Mouse (Mus musculus) forebrain, embryonic 14.5 days (tissue): ENCODE results near the gene Atad5. TPM values are rescaled to one million over a fixed set of nuclear protein-coding genes. Genes with fewer than 3 reads are reported as not detected.
A peak's percentile ranks its signal among the peaks of the same experiment; 100 is the strongest.
"Not testable (repeated sequence)": the region's sequence is repeated elsewhere in the genome, so short reads cannot be mapped to it uniquely, and the experiment has no call there.

Experiments
- ATAC-seq: fragments of 200-750 bp; cut with Nextera tagmentation; 2 replicates; pipeline ENCODE4 v1.8.0; 2017; ENCODE audit warnings: mild to moderate bottlenecking, moderate library complexity
- DNase-seq: peaks from one replicate; pipeline ENCODE4 v3.0.0-alpha.2; 2015; ENCODE audit warnings: low spot score
- H3K27ac ChIP-seq: fragments of 300-500 bp; sonication (generic); 2 replicates; pipeline ENCODE4 v1.5.1; 2014; ENCODE audit warnings: low read depth, mild to moderate bottlenecking, control low read depth, low read length, moderate library complexity
- H3K27me3 ChIP-seq: fragments of 300-500 bp; sonication (generic); replicated peaks from 2 replicates; pipeline ENCODE4 v1.6.1; 2014; ENCODE audit warnings: low read length, control low read depth, mixed read lengths; ENCODE audit not compliant: control insufficient read depth, insufficient read depth
- H3K36me3 ChIP-seq: fragments of 300-500 bp; sonication (generic); 2 replicates; pipeline ENCODE4 v1.6.1; 2014; ENCODE audit warnings: low read length, control low read depth; ENCODE audit not compliant: control insufficient read depth, insufficient read depth
- H3K4me1 ChIP-seq: fragments of 300-500 bp; sonication (generic); 2 replicates; pipeline ENCODE4 v1.6.1; 2014; ENCODE audit warnings: antibody characterized with exemption, low read length, control low read depth; ENCODE audit not compliant: control insufficient read depth, insufficient read depth
- H3K4me2 ChIP-seq: fragments of 300-500 bp; sonication (generic); 2 replicates; pipeline ENCODE4 v1.6.1; 2014; ENCODE audit warnings: mild to moderate bottlenecking, control low read depth, low read length
- H3K4me3 ChIP-seq: fragments of 300-500 bp; sonication (generic); 2 replicates; pipeline ENCODE4 v1.5.1; 2014; ENCODE audit warnings: low read depth, low read length, control low read depth
- H3K9ac ChIP-seq: fragments of 300-500 bp; sonication (generic); 2 replicates; pipeline ENCODE4 v1.6.1; 2014; ENCODE audit warnings: mild to moderate bottlenecking, low read length, control low read depth, moderate library complexity
- H3K9me3 ChIP-seq: fragments of 300-500 bp; sonication (generic); replicated peaks from 2 replicates; pipeline ENCODE4 v1.6.1; 2016; ENCODE audit warnings: low read length, control low read depth, mixed read lengths; ENCODE audit not compliant: control insufficient read depth
- WGBS: fragments of 180-500 bp; shearing (Covaris S2); extraction: QIAGEN DNeasy Blood & Tissue Kit; methylation state at CpG from one replicate; pipeline ENCODE4 v1.1.7; 2014; 5-methylcytosine and 5-hydroxymethylcytosine counted together
- polyA plus RNA-seq: library from polyadenylated mRNA; unstranded; fragments of >200 nt; fragmentation: Nextera tagmentation; extraction: Ambion mirVana; gene quantifications from 2 replicates; pipeline ENCODE4 v1.2.1, GENCODE M21; 2014

Gene Atad5
- polyA plus RNA-seq, 1 experiment from 2014 or later, result 9.0 TPM

GRCm38 (mm10) chr11:80137773-80138172 lies 48.6 kb downstream of the Atad5 start:
- DNase-seq (no peak), ATAC-seq (no peak)
- 88% methylated on average over 5 of the region's 5 CpGs for WGBS
- Histone ChIP-seq H3K4me2 (no peak overlapping the region), H3K27me3 (no peaks in the 10 kb centered on the region), H3K9me3 (no peaks in the 10 kb centered on the region), H3K9ac (no peak overlapping the region), H3K27ac (no peak overlapping the region), H3K4me3 (no peak overlapping the region), H3K36me3 (peaks cover 42% of the 10 kb centered on the region), H3K4me1 (peaks cover 3% of the 10 kb centered on the region; the same call in 1 of the 2 replicates)

DNA sequence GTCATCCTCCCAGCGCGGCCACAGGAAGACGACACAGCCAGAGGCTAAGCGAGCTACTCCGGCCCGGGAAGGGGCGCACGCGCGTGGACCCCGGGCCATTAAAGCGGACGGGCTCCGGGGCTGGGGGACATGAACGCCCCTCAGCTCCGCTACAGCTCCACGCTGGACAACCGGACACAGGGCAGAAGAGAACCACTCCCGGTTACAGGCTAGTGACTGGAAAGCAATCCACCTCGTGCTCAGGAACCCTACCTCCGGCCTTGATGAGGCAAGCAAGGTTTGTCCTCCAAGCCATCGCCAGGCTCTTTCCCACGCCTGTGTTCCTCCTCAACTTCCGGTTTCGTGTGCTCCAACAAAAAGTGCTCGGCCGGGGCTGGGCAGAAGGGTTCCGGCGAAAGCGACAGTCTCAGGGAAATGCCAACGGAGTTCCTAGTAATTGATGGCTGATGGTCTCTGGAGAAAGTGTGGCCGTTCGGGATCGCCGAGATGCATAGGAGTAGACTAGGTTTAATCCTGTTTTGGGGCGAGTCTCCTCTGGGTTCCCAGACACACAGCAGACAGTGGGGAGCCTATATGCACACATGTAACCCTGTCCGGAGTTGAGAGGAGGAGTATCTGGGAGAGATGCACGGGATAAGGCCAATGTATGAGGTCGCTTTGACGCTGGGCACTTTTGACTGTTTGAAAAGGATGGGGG lies 52.8 kb downstream of the Atad5 start, which contains the start of gene Tefm:
Tefm (minus strand) TSS at position 351 of the 697 bp plus-strand sequence.
- Histone ChIP-seq H3K4me1 (peaks cover 6% of the 10 kb centered on the region; the same call in 1 of the 2 replicates), H3K27me3 (no peaks in the 10 kb centered on the region), H3K27ac (peak within 1 kb of the TSS; percentile 41; the same call in 1 of the 2 replicates), H3K36me3 (peaks cover 17% of the 10 kb centered on the region; the same call in 1 of the 2 replicates), H3K4me3 (peak within 1 kb of the TSS; percentile 44), H3K9me3 (no peaks in the 10 kb centered on the region), H3K4me2 (peak within 1 kb of the TSS; percentile 61), H3K9ac (peak within 1 kb of the TSS; percentile 65)
- under 1% methylated on average over 40 of the region's 40 CpGs for WGBS
- peak; percentile 91 for DNase-seq
- ATAC-seq, result peak; percentile 96

DNA sequence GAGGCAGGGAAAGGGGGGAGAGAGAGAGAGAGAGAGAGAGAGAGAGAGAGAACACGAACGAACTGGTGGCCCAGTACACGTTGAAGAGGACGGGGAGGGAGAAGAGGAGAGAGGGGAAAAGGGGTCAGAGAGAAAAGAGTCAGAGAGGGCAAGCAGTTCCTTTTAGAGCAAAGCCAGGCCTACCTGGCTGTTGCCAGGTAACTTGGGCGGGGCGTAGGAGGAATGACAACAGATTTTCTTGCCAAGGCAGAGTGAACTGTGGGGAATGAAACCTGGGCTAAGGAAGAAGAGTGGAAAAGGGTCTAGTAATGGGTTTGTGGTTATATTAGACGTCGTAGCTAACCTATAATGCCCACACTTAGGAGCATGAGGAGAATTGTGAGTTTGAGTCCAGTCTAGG lies 53.7 kb downstream of the Atad5 start:
- peak overlapping the region; percentile 44; the same call in 1 of the 2 replicates for H3K4me3 ChIP-seq
- H3K4me1 ChIP-seq, result peaks cover 6% of the 10 kb centered on the region; the same call in 1 of the 2 replicates
- no peak for DNase-seq
- H3K9ac ChIP-seq, result peak overlapping the region; percentile 65; the same call in 1 of the 2 replicates
- no peak overlapping the region for H3K27ac ChIP-seq
- H3K36me3 ChIP-seq, result peaks cover 15% of the 10 kb centered on the region; the same call in 1 of the 2 replicates
- H3K9me3 ChIP-seq, result no peaks in the 10 kb centered on the region
- ATAC-seq, result no peak
- H3K4me2 ChIP-seq, result peak overlapping the region; percentile 61
- WGBS, result 46% methylated on average over 8 of the region's 8 CpGs
- no peaks in the 10 kb centered on the region for H3K27me3 ChIP-seq

DNA sequence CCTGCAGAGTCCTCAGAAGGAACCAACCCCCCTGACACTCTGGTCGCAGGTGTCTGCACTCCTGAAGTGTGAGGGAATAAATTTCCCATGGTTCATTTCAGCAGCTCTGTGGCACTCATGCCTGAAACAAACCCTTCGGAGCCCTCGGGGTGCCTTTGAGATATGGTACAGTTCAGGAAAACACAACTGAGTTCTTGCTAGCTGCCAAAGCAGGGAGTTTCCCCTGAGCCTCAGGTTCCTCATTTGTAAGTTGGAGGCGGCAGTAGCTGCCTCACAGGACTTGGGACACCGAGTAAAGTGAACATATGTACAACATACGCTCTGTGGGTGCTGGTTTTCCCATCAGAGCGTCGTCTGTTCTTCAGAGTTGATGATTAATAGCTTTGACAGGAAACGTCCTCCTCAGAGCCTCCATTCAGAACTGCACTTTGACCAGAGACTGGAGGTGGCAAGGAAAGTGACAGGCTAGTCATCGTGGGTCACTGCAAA lies 56.6 kb downstream of the Atad5 start:
- Histone ChIP-seq H3K9me3 (no peaks in the 10 kb centered on the region), H3K27me3 (no peaks in the 10 kb centered on the region)
- 77% methylated on average over 10 of the region's 10 CpGs for WGBS

GRCm38 (mm10) chr11:80147748-80148147 lies 58.5 kb downstream of the Atad5 start:
- Histone ChIP-seq H3K36me3 (no peaks in the 10 kb centered on the region), H3K4me2 (no peak overlapping the region), H3K9ac (no peak overlapping the region), H3K9me3 (no peaks in the 10 kb centered on the region), H3K4me3 (no peak overlapping the region), H3K27me3 (0 out of 2 replicates have a peak, but pooled peaks cover 5% of the 10 kb centered on the region), H3K4me1 (peaks cover 3% of the 10 kb centered on the region; the same call in 1 of the 2 replicates), H3K27ac (no peak overlapping the region)
- DNase-seq (no peak), ATAC-seq (no peak)
- WGBS, result 80% methylated on average over 6 of the region's 6 CpGs

More for the DNA sequence above, 56.6 kb downstream of the Atad5 start:
- Histone ChIP-seq H3K27ac (no peak overlapping the region), H3K4me3 (no peak overlapping the region), H3K9ac (no peak overlapping the region), H3K4me1 (peaks cover 6% of the 10 kb centered on the region; the same call in 1 of the 2 replicates), H3K4me2 (no peak overlapping the region), H3K36me3 (no peaks in the 10 kb centered on the region)
- DNase-seq (no peak), ATAC-seq (no peak)

GRCm38 (mm10) chr11:80148313-80148712 lies 59.1 kb downstream of the Atad5 start:
- H3K4me3 ChIP-seq, result no peak overlapping the region
- H3K9ac ChIP-seq, result no peak overlapping the region
- no peaks in the 10 kb centered on the region for H3K36me3 ChIP-seq
- no peak for DNase-seq
- H3K27ac ChIP-seq, result no peak overlapping the region
- no peak overlapping the region for H3K4me2 ChIP-seq
- no peaks in the 10 kb centered on the region for H3K9me3 ChIP-seq
- H3K27me3 ChIP-seq, result peaks cover 8% of the 10 kb centered on the region
- no peak for ATAC-seq
- 70% methylated on average over 1 of the region's 1 CpGs for WGBS
- H3K4me1 ChIP-seq, result no peaks in the 10 kb centered on the region

- not testable (repeated sequence) for H3K4me3 ChIP-seq, H3K4me2 ChIP-seq, H3K9me3 ChIP-seq, ATAC-seq, H3K27ac ChIP-seq, H3K4me1 ChIP-seq, DNase-seq, H3K9ac ChIP-seq, H3K36me3 ChIP-seq
- H3K27me3 ChIP-seq, result peaks cover 15% of the 10 kb centered on the region
- WGBS, result 75% methylated on average over 2 of the region's 4 CpGs
Measured at GRCm38 (mm10) chr11:80148974-80149373, 59.8 kb downstream of the Atad5 start.

DNA sequence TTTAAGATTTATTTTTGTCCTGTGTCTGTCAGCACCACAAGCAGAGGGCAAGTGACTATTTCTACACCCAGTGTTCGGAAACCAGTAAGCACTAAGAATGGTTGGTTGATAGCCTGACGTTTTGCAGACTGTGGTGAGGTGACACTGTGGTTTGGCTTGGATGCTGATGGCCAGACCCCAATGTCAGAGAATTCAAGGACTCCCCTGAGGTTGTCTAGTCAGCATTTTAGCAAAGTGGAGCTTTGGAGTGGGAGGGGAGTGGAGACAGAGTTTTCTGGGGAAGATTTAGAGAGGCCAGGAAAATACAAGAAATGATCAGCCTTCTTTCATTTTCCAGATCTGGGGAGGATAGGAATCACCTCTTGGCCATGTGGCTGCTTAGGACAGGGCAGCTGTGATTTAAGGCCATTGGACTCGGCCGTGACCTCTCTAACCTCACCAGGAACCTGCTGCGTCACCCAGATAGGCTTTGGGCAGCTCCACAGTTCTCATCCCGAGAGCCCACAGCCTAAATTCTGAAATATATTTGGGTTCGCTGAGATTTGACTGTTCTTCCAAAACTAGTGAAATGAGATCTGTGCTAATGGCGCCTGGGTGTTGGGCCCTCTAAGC lies 60.3 kb downstream of the Atad5 start:
- no peaks in the 10 kb centered on the region for H3K36me3 ChIP-seq
- H3K27me3 ChIP-seq, result peaks cover 20% of the 10 kb centered on the region
- H3K4me3 ChIP-seq, result no peak overlapping the region
- no peaks in the 10 kb centered on the region for H3K4me1 ChIP-seq
- H3K9ac ChIP-seq, result no peak overlapping the region
- no peaks in the 10 kb centered on the region for H3K9me3 ChIP-seq
- ATAC-seq (no peak), DNase-seq (no peak)
- H3K27ac ChIP-seq, result no peak overlapping the region
- 88% methylated on average over 8 of the region's 8 CpGs for WGBS
- H3K4me2 ChIP-seq, result no peak overlapping the region

DNA sequence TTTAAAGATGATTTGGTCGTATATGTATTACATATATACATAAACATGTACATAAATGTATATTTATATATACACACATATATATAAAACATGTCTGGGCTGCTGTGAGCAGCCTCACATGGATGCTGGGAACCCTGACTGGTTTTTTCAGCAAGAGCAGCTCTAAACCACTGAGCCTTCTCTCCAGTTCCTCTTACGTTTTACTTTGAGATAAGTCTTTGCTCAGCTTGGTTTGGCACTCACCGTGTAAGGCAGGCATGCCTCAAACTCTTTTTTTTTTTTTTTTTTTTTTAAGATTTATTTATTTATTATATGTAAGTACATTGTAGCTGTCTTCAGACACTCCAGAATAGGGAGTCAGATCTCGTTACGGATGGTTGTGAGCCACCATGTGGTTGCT lies 61.4 kb downstream of the Atad5 start:
- peaks cover 31% of the 10 kb centered on the region for H3K27me3 ChIP-seq
- DNase-seq (no peak), ATAC-seq (no peak)
- H3K4me2 ChIP-seq, result no peak overlapping the region
- H3K4me1 ChIP-seq, result no peaks in the 10 kb centered on the region
- H3K9me3 ChIP-seq, result no peaks in the 10 kb centered on the region
- no peak overlapping the region for H3K27ac ChIP-seq
- no peaks in the 10 kb centered on the region for H3K36me3 ChIP-seq
- no peak overlapping the region for H3K9ac ChIP-seq
- WGBS, result 74% methylated on average over 5 of the region's 5 CpGs
- H3K4me3 ChIP-seq, result no peak overlapping the region
